Mouse (Mus musculus): ENCODE measurements around the gene P4htm.

- TF ChIP-seq CTCF (IDR thresholded peaks at IDR 0.05; ENCODE audit: insufficient read depth, low read depth, low read length): no peak
- TF ChIP-seq POLR2A (IDR thresholded peaks at IDR 0.05; ENCODE audit: insufficient read depth, low read depth, low read length): no peak
Measured at GRCm38 (mm10) chr9:108565881-108566814, 31.3 kb downstream of the P4htm start.

All from olfactory bulb, adult 2 months (tissue).